Mouse (Mus musculus) limb, embryonic 14.5 days (tissue): ENCODE measurements around the gene Cs. TPM values are rescaled to one million over a fixed set of nuclear protein-coding genes. Genes with fewer than 3 reads are reported as not detected.
A peak's percentile ranks its signal among the peaks of the same experiment; 100 is the strongest.

Experiments used
- ATAC-seq: fragments of 200-750 bp; cut with Nextera tagmentation; 2 replicates; pipeline ENCODE4 v1.8.0; 2017; ENCODE audit warnings: low read depth, moderate number of reproducible peaks, moderate TSS enrichment; ENCODE audit not compliant: low FRiP score
- DNase-seq: peaks from one replicate; pipeline ENCODE4 v3.0.0-alpha.2; 2015; ENCODE audit warnings: low spot score
- H3K27ac ChIP-seq: fragments of 300-500 bp; sonication (generic); replicated peaks from 2 replicates; pipeline ENCODE4 v1.5.1; 2014; ENCODE audit warnings: low read depth, mild to moderate bottlenecking, low read length, moderate library complexity, mixed read lengths
- H3K27me3 ChIP-seq: fragments of 300-500 bp; sonication (generic); 2 replicates; pipeline ENCODE4 v1.6.1; 2014; ENCODE audit warnings: low read length, mixed read lengths; ENCODE audit not compliant: control insufficient read depth, insufficient read depth
- H3K36me3 ChIP-seq: fragments of 300-500 bp; sonication (generic); 2 replicates; pipeline ENCODE4 v1.6.1; 2014; ENCODE audit warnings: mild to moderate bottlenecking, low read length, moderate library complexity, mixed read lengths; ENCODE audit not compliant: control insufficient read depth, insufficient read depth
- H3K4me1 ChIP-seq: fragments of 300-500 bp; sonication (generic); 2 replicates; pipeline ENCODE4 v1.6.1; 2014; ENCODE audit warnings: antibody characterized with exemption, low read length, mixed read lengths; ENCODE audit not compliant: control insufficient read depth, insufficient read depth
- H3K4me2 ChIP-seq: fragments of 300-500 bp; sonication (generic); replicated peaks from 2 replicates; pipeline ENCODE4 v1.6.1; 2014; ENCODE audit warnings: low read depth, mild to moderate bottlenecking, low read length, moderate library complexity; ENCODE audit not compliant: severe bottlenecking
- H3K4me3 ChIP-seq: fragments of 300-500 bp; sonication (generic); replicated peaks from 2 replicates; pipeline ENCODE4 v1.5.1; 2014; ENCODE audit warnings: low read length
- H3K9ac ChIP-seq: fragments of 300-500 bp; sonication (generic); 2 replicates; pipeline ENCODE4 v1.6.1; 2014; ENCODE audit warnings: mild to moderate bottlenecking, low read depth, low read length, moderate library complexity; ENCODE audit not compliant: severe bottlenecking
- H3K9me3 ChIP-seq: fragments of 300-500 bp; sonication (generic); 2 replicates; pipeline ENCODE4 v1.6.1; 2016; ENCODE audit warnings: low read length; ENCODE audit not compliant: control insufficient read depth
- POLR2A ChIP-seq: fragments of 200-500 bp; IDR thresholded peaks from 2 replicates; pipeline ENCODE4 v1.8.0; 2012; ENCODE audit warnings: inconsistent platforms, mild to moderate bottlenecking, moderate library complexity, borderline replicate concordance; ENCODE audit not compliant: insufficient read depth, insufficient read length; ENCODE audit errors: extremely low read depth
- WGBS: fragments of 180-500 bp; shearing (Covaris S2); extraction: QIAGEN DNeasy Blood & Tissue Kit; methylation state at CpG from one replicate; pipeline ENCODE4 v1.1.7; 2014; 5-methylcytosine and 5-hydroxymethylcytosine counted together
- polyA plus RNA-seq, 2 experiments: library from polyadenylated mRNA; depleted of rRNA in 1 of 2; stranded (reverse) in 1 of 2; unstranded in 1 of 2; fragments of >200 nt; fragmentation: Nextera tagmentation in 1 of 2; extraction: Ambion mirVana in 1 of 2; gene quantifications; 2 replicates each; pipeline versions ENCODE4 v1.2.1 to v1.2.3; 2012 to 2014

Cs gene
- polyA plus RNA-seq, 2 experiments = 131 to 174 TPM

GRCm38 (mm10) chr10:128396017-128396673 lies 58.6 kb downstream of the Cs start:
- peaks cover 64% of the 10 kb centered on the region for H3K36me3 ChIP-seq
- ATAC-seq = no peak
- no peak overlapping the region for H3K9ac ChIP-seq
- no peak for TF ChIP-seq POLR2A
- H3K27me3 ChIP-seq = no peaks in the 10 kb centered on the region
- H3K9me3 ChIP-seq = no peaks in the 10 kb centered on the region
- 63% methylated on average over 11 of the region's 11 CpGs for WGBS
- H3K4me1 ChIP-seq = peaks cover 2% of the 10 kb centered on the region; the same call in 1 of the 2 replicates
- no peak for DNase-seq
- no peak overlapping the region for H3K4me2 ChIP-seq
- no peak overlapping the region for H3K27ac ChIP-seq
- no peak overlapping the region for H3K4me3 ChIP-seq

DNA sequence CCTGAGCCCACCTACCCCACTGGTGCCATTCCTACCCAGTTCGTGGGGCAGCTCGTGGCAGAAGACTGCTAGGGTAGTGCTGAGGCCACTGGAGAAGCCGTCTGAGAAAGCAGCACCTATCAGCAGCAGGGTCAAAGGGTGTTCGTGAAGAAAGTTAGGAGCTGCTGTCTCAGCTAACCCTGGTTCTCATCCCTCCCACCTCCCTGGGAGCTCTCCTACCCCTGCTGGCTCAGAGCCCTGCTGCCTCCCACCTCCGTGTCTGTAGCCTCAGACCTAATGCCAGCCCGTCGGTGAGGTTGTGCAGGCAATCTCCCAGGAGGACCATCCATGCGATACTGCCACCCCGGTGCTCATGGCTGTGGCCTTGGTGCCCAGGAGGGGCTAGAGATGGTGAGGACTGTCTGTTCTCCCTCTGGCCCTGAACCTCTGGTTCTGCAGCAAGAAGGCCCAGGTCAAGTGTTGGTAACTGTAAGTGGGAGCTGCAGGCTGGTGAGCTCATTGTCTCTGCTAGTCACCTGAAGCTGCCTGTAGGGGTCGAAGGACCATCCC lies 59.3 kb downstream of the Cs start:
- WGBS = 69% methylated on average over 10 of the region's 10 CpGs
- Histone ChIP-seq H3K27me3 (no peaks in the 10 kb centered on the region), H3K9me3 (no peaks in the 10 kb centered on the region), H3K4me1 (peaks cover 2% of the 10 kb centered on the region; the same call in 1 of the 2 replicates), H3K4me2 (no peak overlapping the region), H3K9ac (no peak overlapping the region), H3K4me3 (no peak overlapping the region), H3K36me3 (peaks cover 60% of the 10 kb centered on the region), H3K27ac (no peak overlapping the region)
- no peak for TF ChIP-seq POLR2A
- ATAC-seq (no peak), DNase-seq (no peak)

DNA sequence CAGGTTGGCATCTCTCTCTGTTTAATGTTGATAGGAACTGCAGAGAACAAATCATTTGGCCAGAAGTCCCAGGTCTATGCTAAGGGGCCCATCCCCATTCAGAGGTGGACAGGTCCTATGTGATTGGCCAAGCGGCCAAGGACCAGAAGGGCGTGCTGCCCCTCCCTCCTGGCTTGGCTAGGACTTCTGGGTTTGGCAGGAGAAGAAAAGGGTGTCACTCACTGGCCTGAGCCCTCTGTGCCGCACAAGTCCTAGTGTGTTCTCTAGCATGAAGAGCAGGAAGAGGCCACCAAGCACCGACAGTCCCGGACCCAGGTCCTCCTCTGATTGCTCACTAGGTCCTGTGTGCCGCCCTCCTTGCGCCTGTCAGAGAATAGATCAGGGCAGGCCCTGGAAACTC lies 59.9 kb downstream of the Cs start:
- WGBS = 66% methylated on average over 7 of the region's 7 CpGs
- Histone ChIP-seq H3K27ac (no peak overlapping the region), H3K27me3 (no peaks in the 10 kb centered on the region), H3K4me2 (no peak overlapping the region), H3K36me3 (peaks cover 54% of the 10 kb centered on the region), H3K9me3 (no peaks in the 10 kb centered on the region), H3K9ac (no peak overlapping the region), H3K4me3 (no peak overlapping the region), H3K4me1 (peaks cover 2% of the 10 kb centered on the region; the same call in 1 of the 2 replicates)
- TF ChIP-seq POLR2A = no peak
- DNase-seq (no peak), ATAC-seq (no peak)

DNA sequence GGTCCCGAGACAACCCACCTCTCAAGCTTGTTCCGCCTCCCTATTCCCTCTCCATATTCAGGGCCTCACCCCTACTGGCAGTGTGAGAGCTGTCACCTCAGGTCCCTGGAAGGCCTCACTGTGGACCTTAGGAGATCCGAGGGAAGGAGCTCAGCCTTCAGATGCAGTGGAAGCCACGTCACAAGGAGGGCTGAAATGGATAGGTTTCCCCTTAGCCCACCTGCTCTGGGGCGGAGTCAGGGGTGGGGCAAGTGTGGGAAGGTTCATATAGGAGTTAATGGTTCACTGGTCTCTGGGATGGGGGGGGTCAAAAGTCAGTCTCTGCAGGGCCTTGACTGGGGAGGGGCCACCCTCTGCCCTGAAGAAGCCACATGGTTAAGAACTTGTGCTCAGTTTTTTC lies 62.8 kb downstream of the Cs start:
- Histone ChIP-seq H3K4me2 (no peak overlapping the region), H3K27ac (no peak overlapping the region), H3K9ac (0 out of 2 replicates have a peak overlapping the region, but pooled peaks have one; percentile 21), H3K36me3 (peaks cover 34% of the 10 kb centered on the region), H3K4me3 (no peak overlapping the region), H3K9me3 (no peaks in the 10 kb centered on the region), H3K4me1 (peaks cover 2% of the 10 kb centered on the region; the same call in 1 of the 2 replicates), H3K27me3 (no peaks in the 10 kb centered on the region)
- DNase-seq = no peak
- ATAC-seq = no peak
- WGBS = 25% methylated on average over 5 of the region's 5 CpGs
- no peak for TF ChIP-seq POLR2A

DNA sequence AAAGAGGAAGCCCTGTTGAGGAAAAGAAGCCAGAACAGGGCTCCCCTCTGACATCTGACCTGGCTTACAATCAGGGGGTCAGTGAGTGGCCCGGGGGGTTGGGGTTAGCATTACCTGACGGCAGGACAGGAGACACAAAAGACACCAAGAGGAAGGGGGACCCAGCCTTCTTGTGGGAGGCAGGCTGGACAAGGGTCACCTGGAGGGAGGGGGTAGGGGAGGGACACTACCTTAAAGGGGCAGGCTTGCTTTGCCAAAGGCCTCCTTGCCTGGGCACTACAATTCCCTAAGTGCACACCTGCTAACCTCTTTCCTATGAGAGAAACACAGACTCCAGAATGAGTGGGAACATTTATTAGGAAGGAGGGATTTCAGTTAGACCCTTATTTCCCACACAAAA lies 63.5 kb downstream of the Cs start, which contains the start of gene Slc39a5:
Gene Slc39a5 (minus strand): TSS at position 174 of the 400 bp plus-strand sequence.
- TF ChIP-seq POLR2A = no peak
- DNase-seq = no peak
- no peak for ATAC-seq
- Histone ChIP-seq H3K27me3 (no peaks in the 10 kb centered on the region), H3K36me3 (peaks cover 30% of the 10 kb centered on the region), H3K4me1 (peaks cover 2% of the 10 kb centered on the region; the same call in 1 of the 2 replicates), H3K4me2 (no peak within 1 kb of the TSS), H3K9me3 (no peaks in the 10 kb centered on the region), H3K9ac (0 out of 2 replicates have a peak within 1 kb of the TSS, but pooled peaks have one; percentile 21), H3K27ac (no peak within 1 kb of the TSS), H3K4me3 (no peak within 1 kb of the TSS)
- WGBS = 38% methylated on average over 2 of the region's 2 CpGs
